Mouse (Mus musculus) CD8-positive naive resting alpha-beta T cell, adult 2 months (primary cell): Measurements from ENCODE around the gene Ogg1.
A peak's percentile ranks its signal among the peaks of the same experiment; 100 is the strongest.

Experiments used
- DNase-seq, 2 experiments: peaks; one replicate each; pipeline ENCODE4 v3.0.0; 2022; ENCODE audit warnings: low read depth in 2 of 2, low spot score in 2 of 2

Gene Ogg1

DNA sequence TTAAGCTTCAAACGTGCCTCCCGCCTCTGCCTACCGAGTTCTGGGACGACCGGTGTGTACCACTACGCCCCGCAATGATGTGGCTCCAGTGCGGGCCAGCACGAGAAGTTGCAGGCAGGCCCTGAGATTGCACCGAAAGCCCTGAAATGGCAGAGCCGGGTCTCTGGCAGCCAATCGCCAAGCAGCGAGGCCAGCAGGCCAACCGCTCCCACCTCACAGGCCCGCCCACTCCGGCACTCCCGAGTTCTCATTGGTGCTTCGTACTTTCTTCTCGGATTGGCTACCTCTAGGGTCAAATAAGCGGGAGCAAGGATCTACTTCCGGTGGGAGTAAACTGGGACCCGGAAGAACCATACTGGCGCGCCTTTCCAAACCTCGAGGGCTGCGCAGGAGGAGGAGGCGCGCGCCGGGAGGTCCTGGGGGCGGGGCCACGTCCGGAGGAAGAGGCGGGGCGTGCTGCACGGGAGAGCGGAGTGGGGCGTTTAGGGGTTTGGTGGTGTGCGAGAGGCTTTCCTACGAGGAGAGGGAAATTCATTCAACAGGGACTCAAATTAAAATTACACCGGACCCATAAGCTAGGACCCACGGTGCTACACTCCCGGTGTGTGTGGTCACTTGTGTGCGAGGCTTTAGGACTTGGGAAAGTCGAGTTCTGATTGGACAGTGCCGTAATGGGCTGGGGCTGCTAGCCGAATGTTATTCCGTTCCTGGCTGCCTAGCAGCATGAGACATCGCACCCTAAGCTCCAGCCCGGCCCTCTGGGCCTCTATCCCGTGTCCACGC is at the start of gene Ogg1:
Gene Ogg1 (plus strand): TSS at position 440 of the 783 bp plus-strand sequence.
- peak; percentile 96 for DNase-seq

DNA sequence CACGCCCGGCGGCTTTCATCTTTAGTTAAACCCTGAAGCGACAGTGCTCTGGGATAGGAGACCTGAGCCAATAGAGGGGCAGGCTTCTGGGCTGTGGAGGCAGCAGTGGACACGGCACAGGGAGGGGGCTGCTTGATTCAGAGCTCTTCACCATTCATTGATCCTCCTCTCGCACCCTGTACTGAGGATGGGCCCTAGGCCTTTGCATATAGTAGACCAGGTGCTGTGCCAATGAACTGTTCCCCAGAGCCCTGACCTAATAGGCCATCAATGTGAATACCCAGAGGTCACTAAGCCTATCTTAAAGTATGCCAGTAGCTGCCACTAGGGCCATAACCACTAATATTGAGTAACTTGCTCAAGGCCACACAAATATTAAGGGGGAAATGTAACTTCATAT is 45.1 kb upstream of the Ogg1 start:
- DNase-seq, result no peak

- DNase-seq, result no peak
Observed at GRCm38 (mm10) chr6:113282101-113282802, 44.5 kb upstream of the Ogg1 start, which contains the start of gene Cpne9. Cpne9 (plus strand) TSS chr6:113282307.

DNA sequence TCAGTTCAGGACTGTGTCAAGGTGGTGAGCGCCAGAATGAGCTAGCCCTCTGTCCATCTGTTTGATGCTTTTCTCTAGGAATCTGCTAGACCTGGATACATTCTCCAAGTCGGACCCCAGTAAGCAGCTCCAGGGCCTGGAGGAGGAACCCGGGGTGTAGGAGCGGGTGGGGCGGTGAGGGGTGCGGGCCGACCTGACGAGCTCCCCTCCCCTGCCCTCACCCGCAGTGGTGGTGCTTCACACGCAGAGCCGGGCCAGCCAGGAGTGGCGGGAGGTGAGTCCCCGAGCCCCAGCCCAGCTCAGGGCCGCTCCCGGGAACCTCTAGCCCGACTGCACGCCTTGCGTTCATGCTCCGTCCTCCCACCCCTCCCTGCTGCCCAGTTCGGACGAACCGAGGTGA is 43.8 kb upstream of the Ogg1 start:
- DNase-seq, result no peak

- DNase-seq, result no peak
Observed at GRCm38 (mm10) chr6:113283500-113283899, 43.3 kb upstream of the Ogg1 start.

- no peak for DNase-seq
Observed at GRCm38 (mm10) chr6:113284931-113285330, 41.8 kb upstream of the Ogg1 start.

- no peak for DNase-seq
Observed at GRCm38 (mm10) chr6:113286316-113286715, 40.5 kb upstream of the Ogg1 start.

GRCm38 (mm10) chr6:113287236-113287635 is 39.5 kb upstream of the Ogg1 start:
- no peak for DNase-seq

DNA sequence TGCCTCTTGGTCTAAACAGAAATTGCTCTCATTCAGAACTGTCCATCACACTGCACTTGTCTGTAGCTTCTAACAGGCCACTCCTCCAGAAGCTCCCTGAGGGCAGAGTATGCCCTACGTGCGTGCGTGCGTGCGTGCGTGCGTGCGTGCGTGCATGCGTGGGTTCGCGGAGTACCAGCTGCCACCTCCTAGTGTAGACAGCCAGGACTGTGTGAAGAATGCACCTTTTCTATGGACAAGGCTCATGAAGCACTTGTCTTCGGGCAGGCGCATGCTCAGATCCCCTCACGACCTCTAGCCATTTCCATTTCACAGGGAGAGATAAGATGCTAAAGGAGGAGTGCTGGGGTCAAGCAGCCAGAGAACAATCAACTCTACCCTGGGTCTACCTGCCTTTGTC is 37.4 kb upstream of the Ogg1 start:
- no peak for DNase-seq

- DNase-seq, result no peak
Observed at GRCm38 (mm10) chr6:113290346-113290745, 36.4 kb upstream of the Ogg1 start.

GRCm38 (mm10) chr6:113292938-113293337 is 33.8 kb upstream of the Ogg1 start:
- no peak for DNase-seq

DNA sequence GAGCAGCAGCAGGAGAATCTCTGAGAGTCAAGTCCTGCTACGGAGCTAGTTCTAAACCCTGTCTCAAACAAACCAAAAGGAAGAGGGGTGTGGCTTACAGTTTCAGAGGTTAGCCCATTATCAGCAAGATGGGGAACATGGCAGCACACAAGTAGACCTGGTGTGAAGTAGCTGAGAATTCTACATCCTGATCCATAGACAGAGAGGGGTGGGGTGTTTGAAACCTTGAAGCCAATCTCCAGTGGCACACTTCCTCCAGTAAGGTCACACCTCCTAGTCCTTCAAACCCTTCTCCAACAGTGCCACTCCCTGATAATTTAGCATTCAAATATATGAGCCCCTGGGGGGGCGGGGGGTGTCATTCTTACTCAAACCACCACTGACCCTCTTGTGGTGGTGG is 30.7 kb upstream of the Ogg1 start:
- no peak for DNase-seq

GRCm38 (mm10) chr6:113296639-113297038 is 30.1 kb upstream of the Ogg1 start:
- DNase-seq, result no peak

GRCm38 (mm10) chr6:113301350-113301749 is 25.4 kb upstream of the Ogg1 start:
- no peak for DNase-seq

- peak; percentile 5 to 35 for DNase-seq
Observed at GRCm38 (mm10) chr6:113302258-113302657, 24.5 kb upstream of the Ogg1 start.

- DNase-seq, result peak; percentile 99 to 100
Observed at GRCm38 (mm10) chr6:113306322-113306985, 20.3 kb upstream of the Ogg1 start.

DNA sequence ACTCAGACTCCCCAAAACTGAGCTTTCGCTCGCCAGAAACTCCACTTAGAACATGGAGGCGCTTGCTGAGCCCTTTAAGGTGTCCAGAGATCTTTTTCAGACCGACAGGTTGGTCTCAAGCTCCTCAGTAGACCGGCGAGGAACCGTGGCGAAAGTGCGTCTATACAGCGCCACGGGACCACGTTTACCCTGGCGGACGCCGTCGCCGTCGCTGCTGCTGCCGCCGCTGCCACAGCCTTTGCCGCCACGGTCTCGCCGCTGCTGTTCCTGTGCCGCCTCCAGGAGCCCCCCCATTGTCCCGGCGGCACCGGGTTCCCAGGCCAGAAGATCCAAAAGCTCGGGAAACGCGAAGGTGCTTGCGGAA is 19.8 kb upstream of the Ogg1 start, which contains the start of gene Brpf1:
Gene Brpf1 (plus strand): TSS at position 152 of the 364 bp plus-strand sequence.
- no peak for DNase-seq

GRCm38 (mm10) chr6:113307481-113308121 is 19.2 kb upstream of the Ogg1 start:
- DNase-seq, result peak; percentile 39 to 45

DNA sequence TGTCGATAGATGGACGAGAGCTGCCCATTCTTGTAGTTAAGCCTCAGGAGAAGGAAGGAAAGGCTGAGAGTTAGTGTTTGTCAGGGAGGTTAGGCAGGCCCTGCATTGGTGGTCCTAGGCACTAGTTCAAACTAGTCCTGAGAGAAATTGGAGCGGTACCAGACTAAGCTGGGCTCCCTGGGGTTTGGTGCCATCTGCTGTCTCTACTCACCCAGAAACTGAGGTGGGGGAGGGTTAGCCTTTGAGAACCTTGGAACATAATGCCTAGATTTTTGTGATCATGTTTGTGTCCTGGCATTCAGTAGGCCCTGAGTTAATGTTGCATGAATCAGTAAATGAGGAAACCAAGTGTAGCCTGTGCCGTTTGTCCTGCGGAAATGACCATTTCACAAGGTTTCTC is 18.6 kb upstream of the Ogg1 start:
- peak; percentile 5 to 23 for DNase-seq

DNA sequence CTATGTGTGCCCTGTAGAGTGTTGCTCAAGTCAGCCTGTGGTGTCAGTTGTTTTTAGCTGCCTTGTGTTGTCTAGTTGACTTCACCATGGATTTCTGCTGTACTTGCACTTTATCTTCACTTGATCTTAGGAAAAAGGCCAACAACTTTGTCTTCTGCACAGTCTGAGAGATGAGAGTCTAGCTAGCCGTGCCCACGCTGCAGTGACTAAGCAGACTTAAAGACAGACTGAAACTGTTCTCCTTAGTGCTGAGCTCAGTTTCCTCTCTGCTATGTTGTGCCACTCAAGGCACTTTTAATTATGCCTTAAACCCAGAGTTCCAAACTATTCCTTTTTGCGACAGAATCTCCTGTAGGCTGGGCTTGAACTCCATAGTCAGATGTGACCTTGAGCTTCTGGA is 10.8 kb upstream of the Ogg1 start:
- DNase-seq, result no peak

DNA sequence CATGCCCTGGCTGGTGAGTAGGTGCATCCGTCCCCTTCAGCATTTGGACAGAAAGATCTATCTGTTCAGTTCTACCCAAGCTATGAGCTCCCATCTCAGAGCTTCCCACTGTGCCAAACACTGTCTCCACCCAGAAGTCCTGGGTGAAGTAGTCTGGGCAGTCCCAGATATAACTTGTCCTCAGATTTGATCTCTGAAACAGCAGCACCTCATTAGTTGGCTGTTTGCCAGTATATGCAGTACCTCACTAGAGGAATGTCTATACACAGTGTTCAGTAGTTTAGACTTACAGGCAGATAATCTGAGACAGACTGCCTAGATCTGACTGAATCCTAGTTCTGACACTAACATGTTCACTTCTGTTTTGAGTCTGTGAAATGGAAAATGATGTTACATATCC is 2.6 kb downstream of the Ogg1 start:
- DNase-seq, result no peak
